Mouse (Mus musculus): ENCODE measurements around the gene Zcchc18. TPM values are rescaled to one million over a fixed set of nuclear protein-coding genes. Genes with fewer than 3 reads are reported as not detected.
"Not testable (repeated sequence)": the region's sequence is repeated elsewhere in the genome, so short reads cannot be mapped to it uniquely, and the experiment has no call there.

The Zcchc18 gene
- 21.5 and 23.3 TPM in 2 replicates for polyA plus RNA-seq (2014; fragmentation: Nextera tagmentation; extraction: Ambion mirVana)

DNA sequence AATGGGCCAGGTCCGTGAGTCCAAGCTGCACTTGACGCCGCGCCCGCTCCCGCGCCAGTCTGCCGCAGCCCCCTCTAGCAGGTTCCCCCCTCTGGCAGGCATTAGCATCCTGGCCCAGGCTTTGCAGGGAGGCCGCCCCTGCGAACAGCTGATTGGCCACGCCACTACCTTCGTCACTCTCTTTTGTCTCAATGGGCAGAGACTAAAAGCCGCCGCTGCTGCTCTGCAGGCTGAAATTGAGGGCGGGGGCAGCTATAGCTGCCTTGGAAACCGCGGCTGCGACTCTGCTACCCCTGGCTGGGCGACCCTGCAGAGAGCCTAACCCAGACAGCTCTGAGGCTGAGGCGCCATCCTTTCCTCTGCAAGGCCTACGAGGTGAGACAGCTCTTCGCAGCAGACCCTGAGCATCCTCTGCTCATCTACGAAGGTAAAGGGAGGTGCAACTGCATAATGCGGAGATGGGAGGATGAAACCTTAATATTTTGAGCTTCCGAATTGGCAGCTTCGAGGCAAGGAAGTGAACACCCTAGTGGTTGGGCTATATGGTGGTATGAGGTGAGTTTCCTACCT, at the start of gene Zcchc18:
Gene Zcchc18 (plus strand): TSS at position 178 of the 570 bp plus-strand sequence.
- H3K9ac ChIP-seq (ENCODE audit: low read depth, low read length), result peak within 1 kb of the TSS; percentile 57
- H3K4me1 ChIP-seq (ENCODE audit: control insufficient read depth, insufficient read depth, low read length), result no peaks in the 10 kb centered on the region
- DNase-seq (ENCODE audit: low spot score), result peak; percentile 91
- peak; percentile 98 for ATAC-seq (ENCODE audit: low read depth)
- peak within 1 kb of the TSS; percentile 43 for H3K4me3 ChIP-seq (ENCODE audit: low read depth, low read length)
- WGBS, result 21% methylated on average over 24 of the region's 26 CpGs
- H3K36me3 ChIP-seq (ENCODE audit: control insufficient read depth, insufficient read depth, low read length), result no peaks in the 10 kb centered on the region
- H3K4me2 ChIP-seq (ENCODE audit: low read depth, low read length), result peak within 1 kb of the TSS; percentile 62
- H3K27ac ChIP-seq (replicated peaks; ENCODE audit: low read depth, low read length), result no peak within 1 kb of the TSS
- no peaks in the 10 kb centered on the region for H3K9me3 ChIP-seq (ENCODE audit: control insufficient read depth, low read length)
- peaks cover 9% of the 10 kb centered on the region for H3K27me3 ChIP-seq (replicated peaks; ENCODE audit: control insufficient read depth, insufficient read depth, low read length)

DNA sequence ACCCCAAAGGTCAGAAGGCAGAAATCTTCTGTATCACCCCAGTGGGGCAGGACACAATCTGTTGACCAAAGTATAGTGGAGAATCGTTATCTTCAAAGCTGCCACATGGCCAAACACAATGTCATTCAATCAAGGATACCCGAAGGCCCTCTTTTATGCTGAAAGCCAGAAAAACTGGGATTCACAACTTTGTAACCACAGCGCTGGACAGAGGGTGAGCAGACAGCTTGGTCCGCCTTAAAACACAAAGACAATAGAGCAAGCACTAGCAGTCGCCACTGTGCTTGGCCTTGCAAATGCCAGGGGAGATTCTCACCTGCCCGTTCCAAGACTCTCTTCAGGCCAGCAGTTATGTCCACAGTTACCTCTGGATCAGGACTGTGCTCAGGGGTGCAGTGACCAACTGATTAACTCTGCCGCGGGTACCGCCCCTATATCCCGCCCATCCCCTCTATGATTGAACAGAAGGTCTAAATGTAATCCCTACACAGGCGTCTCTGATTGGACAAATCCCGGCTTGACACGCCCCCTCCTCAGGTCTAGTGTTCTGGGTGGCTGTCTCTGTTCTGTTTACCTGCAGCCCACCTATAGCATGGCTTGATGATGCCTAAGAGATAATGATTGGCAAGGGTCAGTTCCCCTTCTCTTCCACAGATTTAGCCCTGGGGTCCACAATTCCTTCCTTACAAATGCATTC, 35.2 kb upstream of the Zcchc18 start:
- H3K36me3 ChIP-seq (ENCODE audit: control insufficient read depth, insufficient read depth, low read length); H3K27ac ChIP-seq (replicated peaks; ENCODE audit: low read depth, low read length); H3K4me1 ChIP-seq (ENCODE audit: control insufficient read depth, insufficient read depth, low read length); H3K27me3 ChIP-seq (replicated peaks; ENCODE audit: control insufficient read depth, insufficient read depth, low read length); H3K9me3 ChIP-seq (ENCODE audit: control insufficient read depth, low read length): not testable (repeated sequence)
- peak overlapping the region; percentile 45; the same call in 1 of the 2 replicates for H3K9ac ChIP-seq (ENCODE audit: low read depth, low read length)
- WGBS, result 38% methylated on average over 13 of the region's 13 CpGs
- ATAC-seq (ENCODE audit: low read depth), result peak; percentile 100
- peak; percentile 81 for DNase-seq (ENCODE audit: low spot score)
- H3K4me3 ChIP-seq (ENCODE audit: low read depth, low read length), result peak overlapping the region; percentile 38
- H3K4me2 ChIP-seq (ENCODE audit: low read depth, low read length), result peak overlapping the region; percentile 49

DNA sequence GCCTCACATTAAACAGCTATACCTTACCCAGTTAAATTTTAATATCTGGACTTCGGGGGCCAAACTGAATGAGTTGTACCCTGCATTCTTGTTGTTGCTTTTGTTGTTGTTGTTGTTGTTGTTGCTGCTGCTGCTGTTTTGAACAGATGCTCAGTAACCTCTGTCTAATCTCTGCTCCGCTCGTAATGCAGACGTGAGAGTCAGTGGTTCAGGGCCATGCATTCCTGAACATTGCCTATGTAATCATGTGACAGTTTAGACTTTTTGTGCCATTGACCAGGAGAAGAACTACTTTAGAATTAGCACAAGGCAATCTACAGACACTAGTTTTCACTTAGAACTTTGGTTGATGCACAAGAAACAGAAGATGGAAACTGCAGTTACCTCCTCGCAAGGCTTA, 34.7 kb upstream of the Zcchc18 start:
- not testable (repeated sequence) for H3K36me3 ChIP-seq (ENCODE audit: control insufficient read depth, insufficient read depth, low read length); ATAC-seq (ENCODE audit: low read depth); H3K9ac ChIP-seq (ENCODE audit: low read depth, low read length); H3K27me3 ChIP-seq (replicated peaks; ENCODE audit: control insufficient read depth, insufficient read depth, low read length); H3K9me3 ChIP-seq (ENCODE audit: control insufficient read depth, low read length); H3K27ac ChIP-seq (replicated peaks; ENCODE audit: low read depth, low read length); H3K4me1 ChIP-seq (ENCODE audit: control insufficient read depth, insufficient read depth, low read length)
- WGBS, result 58% methylated on average over 5 of the region's 5 CpGs
- Histone ChIP-seq H3K4me2 (ENCODE audit: low read depth, low read length) (peak overlapping the region; percentile 49), H3K4me3 (ENCODE audit: low read depth, low read length) (peak overlapping the region; percentile 38)
- peak; percentile 0 for DNase-seq (ENCODE audit: low spot score)

DNA sequence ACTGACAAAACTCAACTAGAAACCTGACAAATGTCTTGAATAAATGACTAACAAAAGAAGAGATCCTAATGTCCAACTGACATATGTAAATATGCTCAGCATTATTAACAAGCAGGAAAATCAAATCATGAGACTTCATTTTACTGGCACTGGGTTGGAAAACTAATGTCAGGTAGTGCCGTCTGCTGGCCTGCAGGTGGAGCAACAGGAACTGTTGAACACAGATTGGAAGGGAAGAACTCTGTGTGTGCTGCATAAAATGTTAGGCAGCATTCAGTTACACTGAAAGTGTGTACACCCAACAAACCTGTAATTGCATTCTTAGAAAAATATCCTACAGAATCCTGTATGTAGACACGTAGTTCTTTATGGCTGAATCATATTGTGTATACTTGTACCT, 33.3 kb upstream of the Zcchc18 start:
- WGBS, result 27% methylated on average over 2 of the region's 2 CpGs
- peak; percentile 7 for DNase-seq (ENCODE audit: low spot score)
- ATAC-seq (ENCODE audit: low read depth), result no peak
- Histone ChIP-seq H3K9me3 (ENCODE audit: control insufficient read depth, low read length) (no peaks in the 10 kb centered on the region), H3K4me1 (ENCODE audit: control insufficient read depth, insufficient read depth, low read length) (no peaks in the 10 kb centered on the region), H3K4me2 (ENCODE audit: low read depth, low read length) (no peak overlapping the region), H3K4me3 (ENCODE audit: low read depth, low read length) (no peak overlapping the region), H3K36me3 (ENCODE audit: control insufficient read depth, insufficient read depth, low read length) (no peaks in the 10 kb centered on the region), H3K27me3 (replicated peaks; ENCODE audit: control insufficient read depth, insufficient read depth, low read length) (no peaks in the 10 kb centered on the region), H3K27ac (replicated peaks; ENCODE audit: low read depth, low read length) (no peak overlapping the region), H3K9ac (ENCODE audit: low read depth, low read length) (no peak overlapping the region)

DNA sequence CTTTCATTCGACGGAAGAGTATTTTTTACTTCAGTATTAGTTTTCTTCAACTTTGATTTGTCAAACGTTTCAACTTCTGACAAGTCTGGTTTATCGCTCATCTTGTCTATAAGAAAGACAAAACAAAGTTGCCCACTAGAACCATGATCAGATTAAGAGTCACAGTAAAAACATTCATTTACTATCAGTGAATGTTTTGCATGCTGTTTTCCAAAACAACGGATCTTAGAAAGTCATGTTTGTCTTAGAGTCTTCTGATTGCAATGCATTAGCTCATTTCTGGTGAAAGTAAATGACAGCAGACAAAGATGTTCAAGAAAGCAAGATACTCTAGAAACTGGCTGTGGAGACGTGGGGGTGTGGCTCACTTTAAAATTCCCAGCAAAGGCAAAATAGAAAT, 17.6 kb upstream of the Zcchc18 start, which contains the start of gene Tmsb15b2:
Gene Tmsb15b2 (minus strand): TSS at position 101 of the 400 bp plus-strand sequence.
- WGBS, result 83% methylated on average over 6 of the region's 6 CpGs
- H3K4me3 ChIP-seq (ENCODE audit: low read depth, low read length), result peak within 1 kb of the TSS; percentile 41
- H3K9ac ChIP-seq (ENCODE audit: low read depth, low read length), result peak within 1 kb of the TSS; percentile 53
- H3K9me3 ChIP-seq (ENCODE audit: control insufficient read depth, low read length); ATAC-seq (ENCODE audit: low read depth); H3K4me1 ChIP-seq (ENCODE audit: control insufficient read depth, insufficient read depth, low read length); H3K36me3 ChIP-seq (ENCODE audit: control insufficient read depth, insufficient read depth, low read length); DNase-seq (ENCODE audit: low spot score); H3K27ac ChIP-seq (replicated peaks; ENCODE audit: low read depth, low read length); H3K27me3 ChIP-seq (replicated peaks; ENCODE audit: control insufficient read depth, insufficient read depth, low read length): not testable (repeated sequence)
- H3K4me2 ChIP-seq (ENCODE audit: low read depth, low read length), result peak within 1 kb of the TSS; percentile 56

DNA sequence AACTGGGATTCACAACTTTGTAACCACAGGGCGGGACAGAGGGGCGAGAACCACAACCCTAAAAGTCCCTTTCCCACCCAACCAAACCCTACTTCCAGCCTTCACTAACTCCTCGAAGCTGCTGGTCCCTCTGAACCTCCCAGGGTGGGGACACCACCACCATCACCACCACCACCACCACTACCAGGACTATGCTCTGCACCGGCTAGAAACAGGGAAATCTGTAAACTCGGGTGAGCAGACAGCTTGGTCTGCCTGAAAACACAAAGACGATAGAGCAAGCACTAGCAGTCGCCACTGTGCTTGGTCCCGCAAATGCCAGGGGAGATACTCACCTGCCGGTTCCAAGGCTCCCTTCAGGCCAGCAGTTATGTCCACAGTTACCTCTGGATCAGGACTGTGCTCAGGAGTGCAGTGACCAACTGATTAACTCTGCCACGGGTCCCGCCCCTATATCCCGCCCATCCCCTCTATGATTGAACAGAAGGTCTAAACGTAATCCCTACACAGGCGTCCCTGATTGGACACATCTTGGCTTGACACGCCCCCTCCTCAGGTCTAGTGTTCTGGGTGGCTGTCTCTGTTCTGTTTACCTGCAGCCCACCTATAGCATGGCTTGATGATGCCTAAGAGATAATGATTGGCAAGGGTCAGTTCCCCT, 16.4 kb upstream of the Zcchc18 start, which contains the start of the genes Tmsb15l and Tmsb15b1:
Gene Tmsb15l (minus strand): TSS at position 446 of the 661 bp plus-strand sequence.
Gene Tmsb15b1 (minus strand): TSS at position 451 of the 661 bp plus-strand sequence.
- no peak within 1 kb of the TSS; the same call in 1 of the 2 replicates for H3K27ac ChIP-seq (replicated peaks; ENCODE audit: low read depth, low read length)
- no peaks in the 10 kb centered on the region for H3K4me1 ChIP-seq (ENCODE audit: control insufficient read depth, insufficient read depth, low read length)
- 29% methylated on average over 10 of the region's 15 CpGs for WGBS
- ATAC-seq (ENCODE audit: low read depth) (peak; percentile 100), DNase-seq (ENCODE audit: low spot score) (peak; percentile 93)
- peak within 1 kb of the TSS; percentile 53 for H3K9ac ChIP-seq (ENCODE audit: low read depth, low read length)
- H3K27me3 ChIP-seq (replicated peaks; ENCODE audit: control insufficient read depth, insufficient read depth, low read length), result no peaks in the 10 kb centered on the region
- H3K9me3 ChIP-seq (ENCODE audit: control insufficient read depth, low read length), result no peaks in the 10 kb centered on the region
- no peaks in the 10 kb centered on the region for H3K36me3 ChIP-seq (ENCODE audit: control insufficient read depth, insufficient read depth, low read length)
- H3K4me3 ChIP-seq (ENCODE audit: low read depth, low read length), result peak within 1 kb of the TSS; percentile 41
- peak within 1 kb of the TSS; percentile 56 for H3K4me2 ChIP-seq (ENCODE audit: low read depth, low read length)

DNA sequence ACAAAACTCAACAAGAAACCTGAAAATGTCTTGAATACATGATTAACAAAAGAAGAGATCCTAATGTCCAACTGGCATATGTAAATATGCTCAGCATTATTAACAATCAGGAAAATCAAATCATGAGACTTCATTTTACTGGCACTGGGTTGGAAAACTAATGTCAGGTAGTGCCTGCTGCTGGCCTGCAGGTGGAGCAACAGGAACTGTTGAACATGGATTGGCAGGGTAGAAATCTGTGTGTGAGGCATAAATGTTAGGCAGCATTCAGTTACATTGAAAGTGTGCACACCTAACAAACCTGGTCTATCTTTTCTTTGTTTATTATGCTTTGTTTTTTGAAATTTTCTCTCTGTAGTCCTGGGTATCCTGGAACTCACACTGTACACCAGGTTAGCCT, 14.3 kb upstream of the Zcchc18 start:
- H3K4me3 ChIP-seq (ENCODE audit: low read depth, low read length), result no peak overlapping the region
- H3K4me1 ChIP-seq (ENCODE audit: control insufficient read depth, insufficient read depth, low read length), result no peaks in the 10 kb centered on the region
- H3K27ac ChIP-seq (replicated peaks; ENCODE audit: low read depth, low read length), result no peak overlapping the region
- H3K4me2 ChIP-seq (ENCODE audit: low read depth, low read length), result no peak overlapping the region
- ATAC-seq (ENCODE audit: low read depth), result no peak
- DNase-seq (ENCODE audit: low spot score), result no peak
- H3K36me3 ChIP-seq (ENCODE audit: control insufficient read depth, insufficient read depth, low read length), result no peaks in the 10 kb centered on the region
- no peaks in the 10 kb centered on the region for H3K27me3 ChIP-seq (replicated peaks; ENCODE audit: control insufficient read depth, insufficient read depth, low read length)
- H3K9ac ChIP-seq (ENCODE audit: low read depth, low read length), result no peak overlapping the region
- no peaks in the 10 kb centered on the region for H3K9me3 ChIP-seq (ENCODE audit: control insufficient read depth, low read length)

DNA sequence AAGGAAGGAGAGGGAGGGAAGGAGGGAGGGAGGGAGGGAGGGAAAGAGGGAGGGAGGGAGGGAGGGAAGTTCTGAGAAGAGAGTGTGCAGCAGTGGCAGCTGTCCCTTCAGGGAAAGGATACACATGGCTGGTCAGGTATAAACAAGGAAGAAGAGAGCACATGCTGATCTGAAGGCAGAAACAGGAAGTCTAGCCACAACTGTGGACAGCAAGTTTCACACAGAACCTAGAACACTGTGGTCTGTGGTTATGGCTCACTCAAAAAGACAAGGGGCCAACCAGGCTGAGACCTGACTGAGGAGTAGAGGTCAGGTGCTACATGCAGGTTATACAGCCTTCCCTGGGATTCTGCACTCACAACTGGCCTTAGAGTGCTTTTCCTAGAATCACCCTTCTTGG, 6.9 kb upstream of the Zcchc18 start:
- H3K27me3 ChIP-seq (replicated peaks; ENCODE audit: control insufficient read depth, insufficient read depth, low read length), result no peaks in the 10 kb centered on the region
- DNase-seq (ENCODE audit: low spot score) (no peak), ATAC-seq (ENCODE audit: low read depth) (no peak)
- no peak overlapping the region for H3K9ac ChIP-seq (ENCODE audit: low read depth, low read length)
- H3K4me2 ChIP-seq (ENCODE audit: low read depth, low read length), result no peak overlapping the region
- H3K4me3 ChIP-seq (ENCODE audit: low read depth, low read length), result no peak overlapping the region
- no peak overlapping the region for H3K27ac ChIP-seq (replicated peaks; ENCODE audit: low read depth, low read length)
- H3K9me3 ChIP-seq (ENCODE audit: control insufficient read depth, low read length), result no peaks in the 10 kb centered on the region
- no peaks in the 10 kb centered on the region for H3K4me1 ChIP-seq (ENCODE audit: control insufficient read depth, insufficient read depth, low read length)
- H3K36me3 ChIP-seq (ENCODE audit: control insufficient read depth, insufficient read depth, low read length), result no peaks in the 10 kb centered on the region
